ENCODE assay signal across 21 mouse cellular contexts in the genomic region with DNA sequence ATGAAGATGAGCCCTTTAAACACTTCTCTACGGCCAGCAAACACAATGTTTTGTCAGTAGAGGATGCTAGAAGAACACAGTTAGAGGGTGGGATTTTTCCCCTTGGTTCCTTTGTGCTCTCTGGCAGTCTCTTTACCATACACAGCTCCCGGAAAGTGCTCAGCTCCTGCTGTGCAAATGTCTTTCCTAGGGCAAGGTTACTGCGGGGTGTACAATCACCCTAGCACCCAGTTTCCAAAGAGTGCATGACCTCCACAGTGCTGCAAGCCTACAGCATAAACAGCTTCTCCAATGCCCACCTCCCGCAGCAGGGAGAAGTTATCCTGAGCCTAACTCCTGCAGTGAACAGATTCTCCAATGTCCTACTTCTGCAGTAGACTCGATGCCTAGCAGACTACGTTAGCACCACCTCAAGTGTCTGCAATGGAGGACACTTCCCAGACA.
DNase-seq lines count a peak whose midpoint lies in the region; ATAC-seq and TF ChIP-seq lines count a peak whose summit lies in the region.
"Had no signal": no experiment of that assay in that cellular context is flagged by ENCODE, and none has a peak within 500 bp of the region (broad histone marks: within the 10 kb centered on the region; RNA-seq: fewer than 3 reads in every experiment).

No protein-coding gene starts in this region.

- WGBS in heart, adult 2 months, result 53% methylated on average over 6 of the region's 6 CpGs
- WGBS in liver, embryonic 11.5 days, result 60% methylated on average over 6 of the region's 6 CpGs

- TF ChIP-seq POLR2A in heart, adult 2 months (IDR thresholded peaks at IDR 0.05; ENCODE audit: insufficient read depth, low read depth, low read length), result no peak

- no peak overlapping the region for H3K9ac ChIP-seq in heart, adult 2 months (ENCODE audit: low read depth, low read length)
- H3K9ac ChIP-seq in ES-E14 (ENCODE audit: insufficient read depth, low read depth, low read length, poor library complexity, severe bottlenecking), result no peak overlapping the region
- no peak overlapping the region for H3K9ac ChIP-seq in liver, embryonic 11.5 days (ENCODE audit: low read depth, low read length)
- H3K9ac ChIP-seq: limb, embryonic 15.5 days; liver, postnatal 0 days had no signal

- in situ Hi-C loops in ES-E14 (cut with MboI; ENCODE audit: low sequenced_read_pairs in 2 of 2, unreplicated experiment in 2 of 2), result no loop called here

- peak; percentile 23; the same call in 1 of the 2 replicates for TF ChIP-seq CTCF in heart, adult 2 months (IDR thresholded peaks at IDR 0.05)
- peak; percentile 45 for TF ChIP-seq CTCF in layer of hippocampus, adult 2 months (conservative IDR thresholded peaks at IDR 0.05)
- peak; percentile 20 for TF ChIP-seq CTCF in E14TG2a.4 (conservative IDR thresholded peaks at IDR 0.05; ENCODE audit: low read length)

- H3K36me3 ChIP-seq in heart, adult 2 months (ENCODE audit: control insufficient read depth, insufficient read depth, low read length), result no peaks in the 10 kb centered on the region
- H3K36me3 ChIP-seq in E14TG2a.4 (ENCODE audit: insufficient read depth, low read length) (no peaks in the 10 kb centered on the region), ES-E14 (ENCODE audit: control insufficient read depth, insufficient read depth, low read length, poor library complexity, severe bottlenecking) (no peaks in the 10 kb centered on the region)
- no peaks in the 10 kb centered on the region for H3K36me3 ChIP-seq in liver, embryonic 11.5 days (ENCODE audit: control insufficient read depth, insufficient read depth, low read length)
- H3K36me3 ChIP-seq: limb, embryonic 15.5 days had no signal

- peaks cover 1% of the 10 kb centered on the region; the same call in 1 of the 2 replicates for H3K4me1 ChIP-seq in heart, adult 2 months (ENCODE audit: control insufficient read depth, insufficient read depth, low read length)
- peaks cover 25% of the 10 kb centered on the region for H3K4me1 ChIP-seq in E14TG2a.4 (replicated peaks; ENCODE audit: low read depth, low read length)
- H3K4me1 ChIP-seq in ES-E14 (ENCODE audit: control insufficient read depth in 2 of 2, insufficient read depth in 2 of 2, low read length in 2 of 2, poor library complexity in 1 of 2), result peaks cover 0 to 5% of the 10 kb centered on the region in 2 experiments; a peak in 2 of 4 replicates
- H3K4me1 ChIP-seq in liver, embryonic 11.5 days (replicated peaks; ENCODE audit: control insufficient read depth, insufficient read depth, low read length), result no peaks in the 10 kb centered on the region
- H3K4me1 ChIP-seq: limb, embryonic 15.5 days had no signal

- H3K27me3 ChIP-seq in heart, adult 2 months (ENCODE audit: control insufficient read depth, insufficient read depth, low read length), result no peaks in the 10 kb centered on the region
- H3K27me3 ChIP-seq in E14TG2a.4 (ENCODE audit: insufficient read depth, low read length), result no peaks in the 10 kb centered on the region
- no peaks in the 10 kb centered on the region for H3K27me3 ChIP-seq in liver, embryonic 11.5 days (replicated peaks; ENCODE audit: control insufficient read depth, insufficient read depth, low read length)
- H3K27me3 ChIP-seq: limb, embryonic 15.5 days had no signal

- no peak overlapping the region for H3K27ac ChIP-seq in heart, adult 2 months
- no peak overlapping the region for H3K27ac ChIP-seq in layer of hippocampus, adult 2 months
- no peak overlapping the region for H3K27ac ChIP-seq in ES-E14 (ENCODE audit: insufficient read depth, low read depth, low read length, poor library complexity, severe bottlenecking)
- no peak overlapping the region for H3K27ac ChIP-seq in liver, embryonic 11.5 days (ENCODE audit: low read depth, low read length)
- H3K27ac ChIP-seq: limb, embryonic 15.5 days had no signal

- no peak for TF ChIP-seq EP300 in heart, adult 2 months (IDR thresholded peaks at IDR 0.05; ENCODE audit: insufficient read depth, low read depth, low read length)

- intact Hi-C loops in heart, adult 2 months (cut with DNase I), result no loop called here

- no peaks in the 10 kb centered on the region for H3K9me3 ChIP-seq in E14TG2a.4 (ENCODE audit: low read length)
- no peaks in the 10 kb centered on the region for H3K9me3 ChIP-seq in ES-E14 (ENCODE audit: control insufficient read depth, insufficient read depth, low read depth, low read length)
- H3K9me3 ChIP-seq in liver, embryonic 11.5 days (ENCODE audit: control insufficient read depth, low read length), result no peaks in the 10 kb centered on the region
- H3K9me3 ChIP-seq: limb, embryonic 15.5 days had no signal

- H3K4me3 ChIP-seq in heart, adult 2 months, result no peak overlapping the region
- H3K4me3 ChIP-seq in layer of hippocampus, adult 2 months, result no peak overlapping the region
- H3K4me3 ChIP-seq in E14TG2a.4 (replicated peaks; ENCODE audit: low read length) (no peak overlapping the region), ES-E14 (ENCODE audit: insufficient read depth in 1 of 2, low read depth in 1 of 2, low read length in 2 of 2, poor library complexity in 1 of 2, severe bottlenecking in 1 of 2) (no peak overlapping the region)
- no peak overlapping the region for H3K4me3 ChIP-seq in liver, embryonic 11.5 days (ENCODE audit: low read depth, low read length)
- H3K4me3 ChIP-seq: limb, embryonic 15.5 days had no signal

- no peak overlapping the region for H3K4me2 ChIP-seq in liver, embryonic 11.5 days
- H3K4me2 ChIP-seq: limb, embryonic 15.5 days had no signal

- ATAC-seq in liver, embryonic 11.5 days (replicated peaks; ENCODE audit: low FRiP score), result no peak
- ATAC-seq: liver, postnatal 0 days had no signal

- DNase-seq in heart, adult 2 months, result no peak
- DNase-seq in heart, postnatal 4 days, result no peak
- no peak for DNase-seq in layer of hippocampus, adult 2 months (ENCODE audit: low spot score in 2 of 2)
- no peak for DNase-seq in layer of hippocampus, adult 18-20 months (ENCODE audit: low spot score in 2 of 2)
- DNase-seq in ES-E14 (ENCODE audit: low read depth, low spot score), result peak; percentile 20
- DNase-seq in liver, embryonic 11.5 days (ENCODE audit: low spot score), result no peak
- DNase-seq in spleen, adult 18-20 months, result no peak
- DNase-seq: adrenal gland, postnatal 36 days; B cell, adult 2 months; cerebellum, adult 18-20 months; cerebellum, postnatal 25 days; embryo, embryonic 11 days; gastrocnemius, postnatal 10 days; heart, adult 18-20 months; kidney, adult 18-20 months; kidney, postnatal 14 days; liver, postnatal 0 days; lung, postnatal 4 days; thymus, postnatal 25 days had no signal

- H3K79me2 ChIP-seq in heart, adult 2 months (replicated peaks; ENCODE audit: control insufficient read depth, insufficient read depth, low read length), result no peaks in the 10 kb centered on the region

TF ChIP-seq in ES-E14, 5 proteins besides CTCF, POLR2A, EP300 and RAD21:
- no peak for TF ChIP-seq MAFK (IDR thresholded peaks at IDR 0.05; ENCODE audit: insufficient read depth, low read depth, low read length)
TF ChIP-seq in ES-E14: peak in this region for 0.
